Mouse (Mus musculus) adrenal gland, adult (tissue): ENCODE measurements around the gene Ccdc190.

Experiments used
- DNase-seq, 2 experiments: peaks; one replicate each; pipeline ENCODE4 v3.0.0; 2022 to 2023; ENCODE audit warnings: low spot score in 1 of 2; ENCODE audit not compliant: inconsistent age in 2 of 2

Ccdc190 gene

DNA sequence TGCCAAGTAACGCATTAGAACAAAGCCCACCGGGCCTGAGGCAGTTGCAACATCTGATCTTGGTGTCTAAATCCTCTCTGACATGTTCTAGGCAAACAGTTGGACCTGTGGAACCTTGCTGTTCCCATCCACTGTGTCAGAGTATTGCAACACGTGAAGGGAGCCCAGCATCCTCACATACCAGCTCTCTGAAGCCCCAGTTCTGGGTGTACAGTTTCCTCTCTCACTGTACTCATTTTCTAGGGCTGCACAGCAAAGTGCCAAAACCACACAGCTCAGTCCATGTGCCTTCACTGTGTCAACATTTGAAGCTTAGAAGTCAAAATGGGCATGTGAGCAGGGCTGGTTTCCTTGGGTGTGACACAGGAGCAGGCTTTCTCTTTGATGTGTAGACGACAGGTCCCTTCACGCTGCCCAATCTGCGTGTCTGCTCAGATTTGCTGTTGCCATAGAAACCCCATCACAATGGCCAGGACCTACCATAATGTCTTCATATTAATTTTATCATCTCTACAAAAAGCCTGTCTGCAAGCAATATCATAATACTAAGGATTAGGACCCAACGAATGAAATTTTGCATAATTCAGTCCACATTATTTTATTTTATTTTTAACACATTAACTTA, 3.8 kb downstream of the Ccdc190 start:
- no peak for DNase-seq

DNA sequence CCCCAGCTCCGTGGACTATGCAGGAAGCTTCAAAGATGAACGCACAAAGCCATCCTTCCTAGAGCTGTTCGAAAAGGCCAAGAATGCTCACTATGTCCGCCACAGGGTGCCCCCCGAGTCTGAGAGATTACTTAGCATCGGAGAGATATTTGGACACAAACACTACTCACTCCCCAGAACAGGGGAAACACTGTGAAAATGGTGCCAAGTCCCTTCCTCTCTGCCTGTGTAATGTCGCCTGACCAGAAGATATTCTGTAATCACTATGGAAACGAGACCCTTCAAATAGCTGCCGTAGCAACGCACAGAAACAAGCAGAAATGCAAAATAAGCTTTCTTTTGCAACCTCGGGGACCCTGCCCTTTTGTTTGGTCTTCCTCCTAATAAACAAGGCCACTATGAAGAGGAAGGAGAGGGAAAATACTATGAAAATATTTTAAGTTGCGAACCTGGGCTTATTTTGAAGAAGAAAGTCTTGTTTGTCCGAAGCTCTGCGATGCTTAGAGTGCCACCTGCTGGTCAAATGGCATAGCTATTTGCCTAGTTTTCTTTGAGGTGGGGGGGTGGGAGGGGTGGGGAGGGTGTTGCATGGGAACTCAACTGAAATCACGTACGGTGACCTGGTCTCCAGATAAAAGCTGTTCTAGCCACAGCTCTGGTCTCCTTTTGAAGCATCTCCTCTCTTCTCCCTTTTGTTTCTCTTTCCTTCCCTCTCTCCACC, 5.7 kb downstream of the Ccdc190 start:
- peak in 1 of 2 experiments; percentile 73 for DNase-seq

- peak in 1 of 2 experiments; percentile 76 for DNase-seq
Measured at GRCm38 (mm10) chr1:169939345-169939744, 10.9 kb downstream of the Ccdc190 start.

DNA sequence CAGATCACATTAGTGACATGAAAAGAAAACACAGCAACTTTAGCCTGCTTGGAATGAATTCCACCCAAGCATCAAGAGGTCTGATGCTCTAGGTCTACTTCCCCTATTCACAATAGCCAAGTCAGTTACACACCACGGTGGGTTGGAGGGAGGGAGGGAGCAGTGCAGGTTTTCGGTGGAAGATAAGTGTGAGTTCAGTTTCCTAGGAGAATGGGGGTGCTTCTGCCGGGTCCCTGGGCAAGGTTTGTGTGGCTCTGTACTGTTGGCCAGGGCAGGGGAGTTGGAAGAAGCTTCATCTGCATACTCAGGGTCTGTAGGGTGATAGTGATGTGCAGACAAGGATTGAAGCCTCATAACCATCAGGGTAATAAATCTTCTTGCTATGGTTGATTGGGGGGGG, 17.6 kb downstream of the Ccdc190 start:
- no peak for DNase-seq

GRCm38 (mm10) chr1:169947654-169948053, 19.2 kb downstream of the Ccdc190 start:
- DNase-seq: no peak

DNA sequence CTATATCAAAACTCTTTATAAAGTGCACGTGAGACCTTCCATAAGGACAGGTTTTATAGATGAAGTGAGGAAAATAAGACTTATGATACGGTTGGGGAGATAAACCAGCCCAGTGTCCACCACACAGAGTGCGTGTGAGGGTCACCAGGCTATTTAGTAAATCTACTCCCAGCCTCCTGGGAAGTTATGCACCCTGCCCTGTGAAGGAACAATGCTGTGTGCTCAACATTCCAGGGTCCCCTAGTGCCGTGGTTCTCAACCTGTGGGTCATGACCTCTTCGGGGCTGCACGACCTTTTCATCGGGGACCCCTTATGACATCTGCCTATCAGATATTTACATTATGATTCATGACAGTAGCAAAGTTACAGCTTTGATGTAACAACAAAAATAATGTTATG, 19.8 kb downstream of the Ccdc190 start:
- no peak for DNase-seq

GRCm38 (mm10) chr1:169948866-169949265, 20.4 kb downstream of the Ccdc190 start:
- DNase-seq: no peak

DNA sequence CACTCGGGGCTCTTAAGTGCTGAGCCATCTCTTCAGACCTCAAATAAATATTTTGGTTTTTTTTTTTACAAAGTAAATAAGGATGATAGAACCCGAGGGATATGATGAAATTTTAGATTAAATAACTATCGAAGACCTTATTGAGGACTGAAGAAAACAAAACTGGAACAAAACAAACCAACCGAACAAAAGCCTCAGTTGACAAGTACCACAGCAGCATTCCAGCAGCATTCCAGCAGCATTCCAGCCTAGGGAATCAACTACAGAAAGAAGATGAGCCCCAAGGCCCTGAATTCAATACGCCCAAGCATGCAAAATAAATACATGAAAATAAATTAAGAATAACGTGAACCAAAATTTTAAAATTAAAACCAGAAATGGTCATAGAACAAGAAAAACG, 21.5 kb downstream of the Ccdc190 start:
- no peak for DNase-seq

- peak in 1 of 2 experiments; percentile 34 for DNase-seq
Measured at GRCm38 (mm10) chr1:169950651-169951050, 22.2 kb downstream of the Ccdc190 start.

DNA sequence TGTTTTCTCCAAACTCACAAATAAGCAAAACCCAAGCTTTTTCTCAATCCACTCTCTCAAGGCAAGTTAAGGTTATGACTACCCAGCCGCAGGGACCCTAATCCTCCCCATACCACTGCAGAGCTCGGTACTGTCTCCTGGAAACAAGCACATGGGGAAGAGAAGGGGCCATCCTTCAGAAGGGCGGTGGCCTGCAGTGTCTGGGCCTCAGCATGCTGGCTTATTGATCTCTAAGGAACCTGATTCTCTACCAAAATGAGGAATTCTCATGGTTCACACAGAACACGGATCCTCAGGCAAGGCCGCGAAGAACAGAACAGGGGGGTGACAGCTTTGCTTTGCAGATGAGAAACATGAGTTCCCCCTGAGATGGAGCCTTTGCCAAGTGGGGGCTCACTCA, 23.1 kb downstream of the Ccdc190 start:
- no peak for DNase-seq

GRCm38 (mm10) chr1:169952636-169953035, 24.2 kb downstream of the Ccdc190 start:
- no peak for DNase-seq

DNA sequence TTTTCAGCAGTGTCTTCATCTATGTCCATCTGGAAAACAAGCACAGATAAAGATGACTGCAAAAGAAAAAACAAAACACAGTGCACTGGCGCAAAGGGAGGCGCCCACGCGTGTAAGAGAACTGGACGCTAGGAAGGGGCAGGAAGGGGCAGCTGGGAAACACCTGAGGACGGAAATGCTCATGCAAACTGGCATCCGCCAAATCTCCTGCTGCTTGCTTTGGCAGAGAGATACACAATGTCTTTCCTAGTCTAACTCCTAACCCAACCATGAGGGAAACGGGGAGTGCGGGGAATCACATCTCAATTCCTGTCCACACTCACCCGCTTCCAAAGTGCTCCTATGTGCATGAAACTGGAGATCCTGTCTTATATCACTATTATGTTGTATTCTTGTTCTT, 24.7 kb downstream of the Ccdc190 start:
- no peak for DNase-seq

- DNase-seq: peak; percentile 99
Measured at GRCm38 (mm10) chr1:169968792-169969515, 40.5 kb downstream of the Ccdc190 start, which contains the start of gene Hsd17b7. Gene Hsd17b7 (minus strand): TSS chr1:169969241.

DNA sequence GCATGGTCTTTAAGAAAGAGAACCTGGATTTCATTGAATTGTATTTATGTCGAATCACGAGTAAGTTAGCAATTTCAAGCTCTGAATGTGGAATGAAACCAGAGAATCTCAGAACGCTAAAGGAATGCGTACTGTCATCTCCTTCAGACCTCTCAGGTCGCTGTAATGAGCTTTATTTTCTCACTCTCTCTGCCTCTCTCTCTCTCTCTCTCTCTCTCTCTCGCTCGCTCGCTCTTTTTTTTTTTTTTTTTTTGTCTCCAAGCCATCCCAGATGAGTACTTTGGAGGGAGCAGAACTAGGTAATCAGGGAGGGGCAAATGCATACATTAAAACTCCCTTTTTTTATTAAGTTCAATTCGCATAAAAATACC, 41.1 kb downstream of the Ccdc190 start:
- no peak for DNase-seq

DNA sequence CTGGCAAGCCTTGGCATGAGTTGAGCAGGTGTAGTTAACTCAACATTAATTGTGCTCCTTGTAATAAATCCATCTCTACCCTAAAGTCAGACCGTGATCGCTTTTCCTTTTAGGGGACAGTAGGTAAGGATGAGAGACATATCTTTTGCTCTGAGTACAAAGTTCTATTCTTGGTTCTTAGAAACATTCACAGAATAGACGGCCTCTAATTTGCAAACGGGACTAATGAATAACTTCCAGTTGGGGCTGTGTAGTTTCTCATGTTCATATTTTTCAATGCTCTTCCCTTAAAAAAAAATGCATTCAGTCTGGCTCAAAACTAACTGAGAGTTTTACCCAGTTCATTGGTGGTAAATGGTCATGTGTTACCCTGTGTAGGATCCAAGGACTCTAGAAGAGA, 42.5 kb downstream of the Ccdc190 start:
- no peak for DNase-seq

DNA sequence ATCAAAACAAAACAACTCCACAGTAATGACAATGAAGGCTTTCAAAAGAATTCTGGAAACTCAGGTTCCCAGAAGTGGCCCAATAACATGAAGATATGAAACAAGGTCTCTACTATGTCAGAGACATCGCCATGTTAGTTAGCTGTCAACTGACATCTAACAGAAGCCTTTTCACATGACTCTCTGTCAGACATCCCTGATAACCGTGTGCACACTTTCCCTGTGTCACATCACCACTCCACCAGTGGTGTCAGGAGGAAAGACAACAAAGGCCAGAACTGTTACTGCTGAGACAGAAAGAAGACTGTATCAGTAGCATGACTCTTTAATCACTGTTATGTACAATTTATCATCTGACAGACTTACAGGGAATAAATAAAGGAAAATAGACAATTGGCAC, 43.5 kb downstream of the Ccdc190 start:
- DNase-seq: no peak

DNA sequence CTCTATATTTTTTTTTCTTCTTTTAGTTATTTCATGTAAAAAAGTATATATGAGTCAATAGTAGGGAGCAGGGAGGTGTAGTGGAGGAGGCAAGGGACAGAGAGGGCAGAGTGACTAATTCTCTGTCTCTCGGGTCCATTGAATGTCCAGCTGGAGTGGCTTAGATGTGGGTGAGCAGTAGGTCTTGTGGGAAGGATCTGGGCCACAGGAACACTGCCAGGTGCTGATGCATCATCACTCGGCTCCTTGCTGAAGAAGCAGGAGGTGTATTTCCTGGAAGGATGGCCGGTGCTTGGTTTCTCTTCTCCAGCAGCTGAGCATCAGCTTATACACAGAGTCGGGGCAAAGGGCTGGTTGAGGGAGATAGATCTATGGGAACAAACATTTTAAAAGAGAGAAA, 49.2 kb downstream of the Ccdc190 start:
- DNase-seq: no peak
